Mouse (Mus musculus): ENCODE data around the gene Disc1.

- no peak for TF ChIP-seq POLR2A (IDR thresholded peaks at IDR 0.05; ENCODE audit: low read depth, low read length)
- TF ChIP-seq CTCF (IDR thresholded peaks at IDR 0.05; ENCODE audit: extremely low read depth, insufficient read depth, insufficient read length, insufficient replicate concordance) = no peak
Measured at GRCm38 (mm10) chr8:125078771-125079384, 24.9 kb downstream of the Disc1 start.
